Mouse (Mus musculus) erythroblast, embryonic 14.5 days (primary cell): ENCODE measurements around the gene Mcfd2.

Source experiments
- GATA1 ChIP-seq: IDR thresholded peaks from 2 replicates; pipeline ENCODE4 v1.6.1; 2012; ENCODE audit warnings: low read length, inconsistent platforms, mixed read lengths
- TAL1 ChIP-seq: IDR thresholded peaks from 3 replicates; pipeline ENCODE4 v1.6.1; 2012; ENCODE audit warnings: low read length, inconsistent platforms, mixed read lengths

DNA sequence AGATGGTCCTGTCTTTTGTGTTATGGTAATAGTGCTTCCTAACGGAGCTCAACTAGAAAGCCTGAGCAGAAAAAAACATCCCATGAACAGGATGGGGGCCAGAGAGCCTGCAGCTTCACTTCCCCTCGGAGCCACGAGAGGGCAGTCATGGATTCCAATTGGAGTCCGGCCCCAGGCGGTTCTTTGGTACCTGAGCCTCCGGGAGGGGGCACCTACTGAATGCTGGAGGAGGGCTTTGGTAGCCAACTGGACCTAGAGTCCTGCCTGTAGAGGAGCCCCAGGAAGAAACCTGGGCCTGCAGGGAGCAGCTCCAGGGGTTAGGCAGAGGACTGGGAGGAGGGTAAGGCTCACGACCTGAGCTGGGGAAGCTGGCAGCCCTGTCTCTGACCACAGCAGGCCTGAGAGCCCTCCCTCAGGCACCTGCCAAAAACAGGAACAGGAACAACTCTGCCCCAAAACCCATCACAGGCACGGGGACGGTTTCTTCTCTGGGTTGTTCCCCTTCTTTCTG lies 49.3 kb upstream of the Mcfd2 start:
- TF ChIP-seq GATA1 (no peak), TAL1 (no peak)
